Mouse (Mus musculus): ENCODE results near the gene Ifrd2. TPM values are rescaled to one million over a fixed set of nuclear protein-coding genes. Genes with fewer than 3 reads are reported as not detected.

The Ifrd2 gene
- total RNA-seq (2012; rRNA removed): 136 and 147 TPM in 2 replicates
- 100 to 1,000 TPM in 1 of 2 experiments, not detected in 1; 292 TPM for polyA plus RNA-seq (2012; ENCODE audit: insufficient read depth in 1 of 2, insufficient read length in 2 of 2, low read depth in 1 of 2, low replicate concordance in 2 of 2, missing spikeins in 1 of 2)

DNA sequence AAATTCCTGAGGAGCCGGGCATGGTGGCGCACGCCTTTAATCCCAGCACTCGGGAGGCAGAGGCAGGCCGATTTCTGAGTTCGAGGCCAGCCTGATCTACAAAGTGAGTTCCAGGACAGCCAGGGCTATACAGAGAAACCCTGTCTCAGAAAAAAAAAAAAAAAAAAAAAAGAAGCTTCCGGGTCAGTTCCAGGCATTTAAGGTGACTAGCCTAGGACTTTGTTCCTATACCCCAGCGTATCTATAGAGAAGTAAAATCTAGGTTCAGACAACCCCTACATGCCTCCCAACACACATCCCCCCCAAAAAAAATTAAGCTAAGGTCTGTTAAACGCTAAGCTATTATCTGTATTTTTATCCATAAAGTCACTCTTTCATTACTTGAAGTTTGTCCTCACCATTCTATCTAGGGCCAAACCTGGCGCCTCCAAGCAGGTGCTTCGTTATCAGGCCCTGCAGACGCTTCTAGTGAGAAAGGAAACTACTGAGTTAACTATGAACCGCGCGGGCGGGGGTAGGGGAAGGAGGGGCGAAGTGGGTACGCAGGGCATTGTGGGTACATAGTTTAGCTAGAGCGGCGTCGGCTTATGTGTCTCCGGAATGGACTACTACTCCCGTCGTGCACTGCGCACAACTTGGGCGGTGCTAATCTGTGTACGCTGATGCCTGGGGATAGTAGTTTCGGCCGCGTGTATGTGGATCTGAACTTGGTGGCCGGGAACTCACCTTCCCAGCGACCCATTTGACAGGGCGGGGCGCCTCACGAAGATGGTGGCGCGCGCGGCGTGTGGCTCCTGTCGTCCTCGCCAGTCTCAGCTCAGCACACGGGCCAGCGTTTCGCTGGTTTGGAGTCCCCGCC is at the start of gene Ifrd2:
Gene Ifrd2, plus strand, starts transcription at position 669 of the 859 bp plus-strand sequence.
- peak within 1 kb of the TSS; percentile 55 to 86 for H3K4me3 ChIP-seq (ENCODE audit: control insufficient read depth in 1 of 2, insufficient read depth in 1 of 2, low read depth in 2 of 2, low read length in 2 of 2)
- peaks cover 4 to 29% of the 10 kb centered on the region in 2 experiments; a peak in 3 of 4 replicates for H3K36me3 ChIP-seq (ENCODE audit: control insufficient read depth in 1 of 2, insufficient read depth in 2 of 2, low read length in 2 of 2)
- peak; percentile 99 for DNase-seq (ENCODE audit: low read depth, low spot score)
- peaks cover 16 to 31% of the 10 kb centered on the region in 2 experiments; a peak in 3 of 4 replicates for H3K4me1 ChIP-seq (ENCODE audit: control insufficient read depth in 1 of 2, insufficient read depth in 2 of 2, low read length in 2 of 2)
- H3K9ac ChIP-seq (ENCODE audit: control insufficient read depth, low read depth, low read length, poor library complexity, severe bottlenecking): peak within 1 kb of the TSS; percentile 99
- no peaks in the 10 kb centered on the region for H3K27me3 ChIP-seq (ENCODE audit: control insufficient read depth in 1 of 2, insufficient read depth in 2 of 2, low read length in 2 of 2)
- peak within 1 kb of the TSS; percentile 99 for H3K27ac ChIP-seq (ENCODE audit: control insufficient read depth, low read depth, low read length)
- peaks cover 47% of the 10 kb centered on the region for H3K79me2 ChIP-seq (ENCODE audit: control insufficient read depth, insufficient read depth, low read length, poor library complexity)
- H3K9me3 ChIP-seq (replicated peaks; ENCODE audit: insufficient read depth, low read length): no peaks in the 10 kb centered on the region
- TF ChIP-seq RCOR1 (IDR thresholded peaks at IDR 0.05; ENCODE audit: low read depth, low read length) (peak; percentile 40; the same call in 1 of the 2 replicates), NRF1 (IDR thresholded peaks at IDR 0.05; ENCODE audit: insufficient read depth, low read depth, low read length, poor library complexity, severe bottlenecking) (peak; percentile 58; the same call in 1 of the 2 replicates), POLR2A (IDR thresholded peaks at IDR 0.05; ENCODE audit: control insufficient read depth in 1 of 2, insufficient read depth in 1 of 2, low read depth in 1 of 2, low read length in 2 of 2, poor library complexity in 1 of 2) (peak in 1 of 2 experiments; percentile 91; a peak in 2 of 4 replicates), MAX (IDR thresholded peaks at IDR 0.05; ENCODE audit: low read length) (no peak), ZKSCAN1 (IDR thresholded peaks at IDR 0.05; ENCODE audit: low read depth, low read length) (no peak), USF2 (IDR thresholded peaks at IDR 0.05; ENCODE audit: borderline replicate concordance in 1 of 2, insufficient read depth in 1 of 2, low read depth in 1 of 2, low read length in 2 of 2) (no peak), CHD1 (IDR thresholded peaks at IDR 0.05; ENCODE audit: low read depth, low read length) (no peak), MYB (IDR thresholded peaks at IDR 0.05; ENCODE audit: low read depth, low read length) (peak; percentile 80), EP300 (IDR thresholded peaks at IDR 0.05; ENCODE audit: low read depth in 1 of 2, low read length in 2 of 2) (peak; percentile 86 to 95), RAD21 (IDR thresholded peaks at IDR 0.05; ENCODE audit: low read depth, low read length) (no peak), TCF12 (IDR thresholded peaks at IDR 0.05; ENCODE audit: low read depth, low read length) (peak; percentile 98), ELF1 (IDR thresholded peaks at IDR 0.05; ENCODE audit: low read depth, low read length) (no peak; the same call in 1 of the 2 replicates), MYC (IDR thresholded peaks at IDR 0.05; ENCODE audit: low read depth, low read length) (no peak), CTCF (IDR thresholded peaks at IDR 0.05 in 2 of 3, conservative IDR thresholded peaks at IDR 0.05 in 1 of 3; ENCODE audit: control insufficient read depth in 1 of 3, insufficient read depth in 1 of 3, low read depth in 2 of 3, low read length in 3 of 3, poor library complexity in 1 of 3, severe bottlenecking in 1 of 3) (0 out of 6 replicates have a peak, but pooled peaks of 1 of the 3 experiments have one; percentile 12), CHD2 (IDR thresholded peaks at IDR 0.05; ENCODE audit: low read length) (peak; percentile 59), KAT2A (conservative IDR thresholded peaks at IDR 0.05; ENCODE audit: low read depth, low read length) (peak; percentile 99), ZNF384 (IDR thresholded peaks at IDR 0.05; ENCODE audit: low read depth, low read length) (peak; percentile 89), ETS1 (IDR thresholded peaks at IDR 0.05; ENCODE audit: low read depth, low read length) (peak; percentile 95), GABPA (IDR thresholded peaks at IDR 0.05; ENCODE audit: low read depth, low read length) (no peak; the same call in 1 of the 2 replicates), NELFE (IDR thresholded peaks at IDR 0.05; ENCODE audit: low read depth, low read length) (peak; percentile 83), POLR2AphosphoS5 (IDR thresholded peaks at IDR 0.05; ENCODE audit: borderline replicate concordance, low read depth, low read length) (peak; percentile 83; the same call in 1 of the 2 replicates), TAL1 (IDR thresholded peaks at IDR 0.05; ENCODE audit: low read length) (peak; percentile 98), TBP (IDR thresholded peaks at IDR 0.05; ENCODE audit: low read depth, low read length) (peak; percentile 90), MXI1 (IDR thresholded peaks at IDR 0.05; ENCODE audit: low read depth, low read length) (no peak; the same call in 1 of the 2 replicates), MAZ (IDR thresholded peaks at IDR 0.05; ENCODE audit: low read depth, low read length) (peak; percentile 99), HCFC1 (IDR thresholded peaks at IDR 0.05; ENCODE audit: low read depth, low read length) (peak; percentile 97), POLR2AphosphoS2 (IDR thresholded peaks at IDR 0.05; ENCODE audit: low read length) (peak; percentile 94; the same call in 1 of the 2 replicates), SMC3 (IDR thresholded peaks at IDR 0.05; ENCODE audit: low read depth, low read length) (no peak), MAFK (IDR thresholded peaks at IDR 0.05; ENCODE audit: borderline replicate concordance, low read depth, low read length) (no peak), ZC3H11A (IDR thresholded peaks at IDR 0.05; ENCODE audit: low read depth, low read length) (no peak), SIN3A (IDR thresholded peaks at IDR 0.05; ENCODE audit: low read length) (peak; percentile 93), JUND (IDR thresholded peaks at IDR 0.05; ENCODE audit: low read depth, low read length) (no peak), MEF2A (IDR thresholded peaks at IDR 0.05; ENCODE audit: extremely low read depth, insufficient replicate concordance, low read depth, low read length, poor library complexity, severe bottlenecking) (peak; percentile 31; the same call in 1 of the 2 replicates), BHLHE40 (IDR thresholded peaks at IDR 0.05; ENCODE audit: borderline replicate concordance, low read depth, low read length) (peak; percentile 70)

Measured in MEL (cell line).